Mouse (Mus musculus) B cell, adult (primary cell): ENCODE data around the gene Glra3. TPM values are rescaled to one million over a fixed set of nuclear protein-coding genes. Genes with fewer than 3 reads are reported as not detected.

Experiments
- total RNA-seq: library from RNA; stranded (reverse); gene quantifications from 4 replicates; pipeline ENCODE4 v1.2.4, GENCODE M21; 2023; ENCODE audit not compliant: inconsistent age

Gene Glra3
- not detected in 4 replicates for total RNA-seq

DNA sequence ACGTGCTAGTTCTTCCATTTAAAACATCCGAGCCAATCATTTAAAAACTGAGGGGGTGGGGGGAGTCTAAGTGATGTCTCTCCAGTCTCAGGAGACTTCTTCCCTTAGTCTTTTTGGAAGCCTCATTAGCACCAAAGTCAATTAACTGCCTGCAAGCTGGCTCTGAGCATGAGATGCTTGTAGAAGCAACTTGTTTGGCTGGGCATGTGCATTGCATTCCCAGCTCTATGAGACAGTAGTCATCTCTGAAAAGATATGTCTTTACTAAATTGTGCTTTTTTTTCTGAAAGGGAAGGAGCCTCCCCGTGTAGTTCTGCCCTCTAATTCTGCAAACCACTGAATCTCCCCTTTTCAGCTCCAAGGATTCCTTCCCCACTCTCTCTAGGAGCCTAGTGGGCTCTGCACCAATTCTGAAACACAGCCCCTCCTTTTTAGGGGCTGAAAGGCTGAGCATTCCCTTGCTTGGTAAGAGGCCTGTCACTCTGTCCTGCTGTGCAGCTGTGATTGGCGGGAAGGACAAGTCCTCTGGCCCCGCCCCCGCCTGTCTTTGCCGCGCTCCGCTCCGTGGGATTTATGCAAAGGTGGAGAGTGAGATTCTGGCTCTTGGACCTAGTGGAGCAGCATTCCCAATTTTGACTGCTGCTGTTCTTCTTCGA is at the start of gene Glra3:
TSS of gene Glra3 (plus strand) at position 591 of the 656 bp plus-strand sequence.

DNA sequence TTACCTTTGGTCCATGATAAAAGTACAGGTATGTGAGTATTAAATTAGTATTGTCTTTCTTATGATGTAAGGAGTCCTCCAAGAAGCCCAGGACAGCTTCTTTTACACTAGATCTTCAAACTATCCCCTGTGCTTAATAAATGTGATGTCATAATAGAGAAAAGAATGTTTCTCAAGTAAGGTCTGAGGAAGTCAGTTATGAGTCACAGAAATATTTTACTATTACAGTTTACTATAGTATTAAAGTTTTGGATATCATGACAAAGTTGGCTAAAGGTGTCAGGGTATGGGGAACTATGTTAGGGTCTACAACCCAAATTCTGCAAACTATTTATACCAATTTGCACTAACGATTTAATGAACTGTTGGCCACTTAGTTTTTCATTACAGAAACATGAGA is 33.4 kb upstream of the Glra3 start, which contains the start of gene Adam29:
TSS of gene Adam29 (minus strand) at position 101 of the 400 bp plus-strand sequence.

Other genes with a start within 250 kb of the Glra3 start
- gene Adam29, start 33.5 kb upstream of the Glra3 start, total RNA-seq = not detected in 4 replicates